Mouse (Mus musculus) neural tube, embryonic 13.5 days (tissue): ENCODE measurements around the gene Eva1b. TPM values are rescaled to one million over a fixed set of nuclear protein-coding genes. Genes with fewer than 3 reads are reported as not detected.
A peak's percentile ranks its signal among the peaks of the same experiment; 100 is the strongest.
"Not testable (repeated sequence)": the region's sequence is repeated elsewhere in the genome, so short reads cannot be mapped to it uniquely, and the experiment has no call there.

Experiments used
- ATAC-seq: fragments of 200-750 bp; cut with Nextera tagmentation; 2 replicates; pipeline ENCODE4 v1.8.0; 2017; ENCODE audit warnings: low read depth, mild to moderate bottlenecking, moderate TSS enrichment, moderate library complexity
- H3K27ac ChIP-seq: fragments of 300-500 bp; sonication (generic); replicated peaks from 2 replicates; pipeline ENCODE4 v1.5.1; 2015; ENCODE audit warnings: moderate library complexity, mild to moderate bottlenecking, inconsistent platforms
- H3K27me3 ChIP-seq: fragments of 300-500 bp; sonication (generic); 2 replicates; pipeline ENCODE4 v1.6.1; 2015; ENCODE audit warnings: mild to moderate bottlenecking, inconsistent platforms
- H3K36me3 ChIP-seq: fragments of 300-500 bp; sonication (generic); 2 replicates; pipeline ENCODE4 v1.6.1; 2015; ENCODE audit warnings: mild to moderate bottlenecking, inconsistent platforms
- H3K4me1 ChIP-seq: fragments of 300-500 bp; sonication (generic); replicated peaks from 2 replicates; pipeline ENCODE4 v1.6.1; 2015; ENCODE audit warnings: inconsistent platforms
- H3K4me2 ChIP-seq: fragments of 300-500 bp; sonication (generic); 2 replicates; pipeline ENCODE4 v1.6.1; 2015; ENCODE audit warnings: inconsistent platforms, mild to moderate bottlenecking, moderate library complexity
- H3K4me3 ChIP-seq: fragments of 300-500 bp; sonication (generic); 2 replicates; pipeline ENCODE4 v1.5.1; 2015; ENCODE audit warnings: mild to moderate bottlenecking, inconsistent platforms
- H3K9ac ChIP-seq: fragments of 300-500 bp; sonication (generic); 2 replicates; pipeline ENCODE4 v1.6.1; 2015; ENCODE audit warnings: moderate library complexity, mild to moderate bottlenecking, inconsistent platforms
- H3K9me3 ChIP-seq: fragments of 300-500 bp; sonication (generic); 2 replicates; pipeline ENCODE4 v1.6.1; 2016; ENCODE audit warnings: inconsistent platforms
- WGBS: fragments of 180-500 bp; shearing (Covaris S2); methylation state at CpG from one replicate; pipeline ENCODE4 v1.1.7; 2015; 5-methylcytosine and 5-hydroxymethylcytosine counted together
- polyA plus RNA-seq: library from polyadenylated mRNA; unstranded; fragments of >200 nt; fragmentation: Nextera tagmentation; extraction: Ambion mirVana; gene quantifications from 2 replicates; pipeline ENCODE4 v1.2.1, GENCODE M21; 2015

Gene Eva1b
- polyA plus RNA-seq, 1 experiment from 2014 or later, result 15.3 TPM

GRCm38 (mm10) chr4:126161986-126162385 is 14.4 kb downstream of the Eva1b start:
- Histone ChIP-seq H3K9me3 (no peaks in the 10 kb centered on the region), H3K27me3 (0 out of 2 replicates have a peak, but pooled peaks cover 3% of the 10 kb centered on the region), H3K9ac (peak overlapping the region; percentile 76; the same call in 1 of the 2 replicates), H3K4me3 (no peak overlapping the region), H3K36me3 (peaks cover 16% of the 10 kb centered on the region), H3K4me2 (peak overlapping the region; percentile 99), H3K4me1 (peaks cover 18% of the 10 kb centered on the region), H3K27ac (no peak overlapping the region)
- ATAC-seq, result peak; percentile 17; the same call in 1 of the 2 replicates
- WGBS, result 70% methylated on average over 9 of the region's 9 CpGs

- ATAC-seq, result peak; percentile 91
- H3K36me3 ChIP-seq, result peaks cover 20% of the 10 kb centered on the region
- peak overlapping the region; percentile 76 for H3K9ac ChIP-seq
- H3K4me3 ChIP-seq, result peak overlapping the region; percentile 51
- 0 out of 2 replicates have a peak overlapping the region, but pooled peaks have one; percentile 38 for H3K27ac ChIP-seq
- H3K27me3 ChIP-seq, result 0 out of 2 replicates have a peak, but pooled peaks cover 3% of the 10 kb centered on the region
- H3K4me2 ChIP-seq, result peak overlapping the region; percentile 99
- WGBS, result under 1% methylated on average over 44 of the region's 44 CpGs
- H3K4me1 ChIP-seq, result peaks cover 18% of the 10 kb centered on the region
- no peaks in the 10 kb centered on the region for H3K9me3 ChIP-seq
These were observed 15.1 kb downstream of the Eva1b start for GRCm38 (mm10) chr4:126162544-126163066.

- H3K27ac ChIP-seq, result 0 out of 2 replicates have a peak within 1 kb of the TSS, but pooled peaks have one; percentile 38
- H3K4me1 ChIP-seq, result peaks cover 18% of the 10 kb centered on the region
- H3K4me3 ChIP-seq, result peak within 1 kb of the TSS; percentile 51
- peak within 1 kb of the TSS; percentile 99 for H3K4me2 ChIP-seq
- H3K27me3 ChIP-seq, result 0 out of 2 replicates have a peak, but pooled peaks cover 3% of the 10 kb centered on the region
- WGBS, result 8% methylated on average over 22 of the region's 22 CpGs
- peaks cover 25% of the 10 kb centered on the region for H3K36me3 ChIP-seq
- peak within 1 kb of the TSS; percentile 76 for H3K9ac ChIP-seq
- peak; percentile 62 for ATAC-seq
- H3K9me3 ChIP-seq, result no peaks in the 10 kb centered on the region
These were observed 15.6 kb downstream of the Eva1b start, which contains the start of gene Sh3d21 for GRCm38 (mm10) chr4:126163067-126163659. Sh3d21 (minus strand) TSS chr4:126163491.

GRCm38 (mm10) chr4:126163685-126164084 is 16.1 kb downstream of the Eva1b start:
- H3K36me3 ChIP-seq, result peaks cover 30% of the 10 kb centered on the region
- H3K9ac ChIP-seq, result no peak overlapping the region
- H3K4me3 ChIP-seq, result no peak overlapping the region
- whole genome bisulfite sequencing, result 56% methylated on average over 4 of the region's 4 CpGs
- no peak overlapping the region for H3K27ac ChIP-seq
- H3K9me3 ChIP-seq, result no peaks in the 10 kb centered on the region
- peaks cover 18% of the 10 kb centered on the region for H3K4me1 ChIP-seq
- no peak overlapping the region for H3K4me2 ChIP-seq
- ATAC-seq, result no peak
- 0 out of 2 replicates have a peak, but pooled peaks cover 3% of the 10 kb centered on the region for H3K27me3 ChIP-seq

GRCm38 (mm10) chr4:126165092-126165491 is 17.5 kb downstream of the Eva1b start:
- Histone ChIP-seq H3K4me1 (peaks cover 18% of the 10 kb centered on the region), H3K36me3 (peaks cover 44% of the 10 kb centered on the region)
- H3K4me2 ChIP-seq, H3K4me3 ChIP-seq, H3K9me3 ChIP-seq, H3K27ac ChIP-seq, ATAC-seq, H3K27me3 ChIP-seq, H3K9ac ChIP-seq: not testable (repeated sequence)
- 66% methylated on average over 10 of the region's 10 CpGs for WGBS

GRCm38 (mm10) chr4:126166084-126166483 is 18.5 kb downstream of the Eva1b start:
- no peak overlapping the region for H3K27ac ChIP-seq
- peaks cover 18% of the 10 kb centered on the region for H3K4me1 ChIP-seq
- H3K9me3 ChIP-seq, result no peaks in the 10 kb centered on the region
- no peak overlapping the region for H3K4me2 ChIP-seq
- no peak overlapping the region for H3K4me3 ChIP-seq
- WGBS, result 82% methylated on average over 3 of the region's 3 CpGs
- no peak overlapping the region for H3K9ac ChIP-seq
- H3K36me3 ChIP-seq, result peaks cover 52% of the 10 kb centered on the region
- 0 out of 2 replicates have a peak, but pooled peaks cover 3% of the 10 kb centered on the region for H3K27me3 ChIP-seq
- ATAC-seq, result no peak

- ATAC-seq, result no peak
- Histone ChIP-seq H3K36me3 (peaks cover 78% of the 10 kb centered on the region), H3K9me3 (no peaks in the 10 kb centered on the region), H3K4me3 (no peak overlapping the region), H3K9ac (no peak overlapping the region), H3K4me2 (no peak overlapping the region), H3K4me1 (no peaks in the 10 kb centered on the region), H3K27ac (no peak overlapping the region), H3K27me3 (no peaks in the 10 kb centered on the region)
- WGBS, result 93% methylated on average over 6 of the region's 6 CpGs
These were observed 21.3 kb downstream of the Eva1b start for GRCm38 (mm10) chr4:126168851-126169250.

GRCm38 (mm10) chr4:126170737-126171136 is 23.2 kb downstream of the Eva1b start:
- not testable (repeated sequence) for H3K9me3 ChIP-seq, H3K4me2 ChIP-seq, ATAC-seq, H3K4me1 ChIP-seq, H3K4me3 ChIP-seq, H3K9ac ChIP-seq, H3K27ac ChIP-seq, H3K27me3 ChIP-seq
- H3K36me3 ChIP-seq, result peaks cover 93% of the 10 kb centered on the region
- whole genome bisulfite sequencing, result 98% methylated on average over 5 of the region's 5 CpGs

- Histone ChIP-seq H3K4me1 (no peaks in the 10 kb centered on the region), H3K36me3 (peaks cover 87% of the 10 kb centered on the region), H3K27me3 (no peaks in the 10 kb centered on the region), H3K4me3 (no peak overlapping the region), H3K4me2 (no peak overlapping the region), H3K9ac (no peak overlapping the region), H3K27ac (no peak overlapping the region), H3K9me3 (no peaks in the 10 kb centered on the region)
- no peak for ATAC-seq
- 90% methylated on average over 5 of the region's 5 CpGs for WGBS
These were observed 26.3 kb downstream of the Eva1b start for GRCm38 (mm10) chr4:126173800-126174199.

- H3K27me3 ChIP-seq, result not testable (repeated sequence)
These were observed 28.4 kb downstream of the Eva1b start for GRCm38 (mm10) chr4:126175980-126176379.

GRCm38 (mm10) chr4:126181170-126181957 is 33.8 kb downstream of the Eva1b start:
- no peaks in the 10 kb centered on the region for H3K4me1 ChIP-seq
- no peak overlapping the region for H3K4me3 ChIP-seq
- no peak overlapping the region for H3K27ac ChIP-seq
- H3K9me3 ChIP-seq, result no peaks in the 10 kb centered on the region
- 66% methylated on average over 7 of the region's 7 CpGs for WGBS
- H3K36me3 ChIP-seq, result peaks cover 40% of the 10 kb centered on the region
- no peak overlapping the region for H3K9ac ChIP-seq
- ATAC-seq, result peak; percentile 56; the same call in 1 of the 2 replicates
- H3K4me2 ChIP-seq, result no peak overlapping the region
- H3K27me3 ChIP-seq, result no peaks in the 10 kb centered on the region

More at GRCm38 (mm10) chr4:126175980-126176379, 28.4 kb downstream of the Eva1b start:
- H3K4me1 ChIP-seq, H3K4me3 ChIP-seq, H3K9ac ChIP-seq, H3K4me2 ChIP-seq, H3K9me3 ChIP-seq, ATAC-seq, H3K27ac ChIP-seq: not testable (repeated sequence)
- peaks cover 82% of the 10 kb centered on the region for H3K36me3 ChIP-seq
- WGBS, result 96% methylated on average over 7 of the region's 7 CpGs

- H3K36me3 ChIP-seq, result peaks cover 26% of the 10 kb centered on the region
- 89% methylated on average over 5 of the region's 5 CpGs for whole genome bisulfite sequencing
These were observed 35.5 kb downstream of the Eva1b start for GRCm38 (mm10) chr4:126183034-126183433.

More at GRCm38 (mm10) chr4:126183034-126183433, 35.5 kb downstream of the Eva1b start:
- Histone ChIP-seq H3K4me3 (no peak overlapping the region), H3K4me2 (no peak overlapping the region), H3K9ac (no peak overlapping the region), H3K27ac (no peak overlapping the region), H3K9me3 (no peaks in the 10 kb centered on the region), H3K27me3 (no peaks in the 10 kb centered on the region), H3K4me1 (peaks cover 3% of the 10 kb centered on the region; the same call in 1 of the 2 replicates)
- ATAC-seq, result no peak
